Mouse (Mus musculus): ENCODE data around the gene Tvp23b.
A peak's percentile ranks its signal among the peaks of the same experiment; 100 is the strongest.

Tvp23b gene

GRCm38 (mm10) chr11:62945514-62945913 is 66.3 kb downstream of the Tvp23b start:
- peak; percentile 28 to 38 for DNase-seq

- no peak for DNase-seq
These were observed 70.3 kb downstream of the Tvp23b start for GRCm38 (mm10) chr11:62949548-62949947.

- DNase-seq = no peak
These were observed 71.8 kb downstream of the Tvp23b start, which contains the start of gene Cdrt4 for GRCm38 (mm10) chr11:62951012-62951411. Gene Cdrt4 (plus strand): TSS chr11:62951193.

- DNase-seq = peak; percentile 77 to 84
These were observed 75.5 kb downstream of the Tvp23b start for GRCm38 (mm10) chr11:62954766-62955165.

GRCm38 (mm10) chr11:62955186-62955585 is 75.9 kb downstream of the Tvp23b start:
- DNase-seq = no peak

GRCm38 (mm10) chr11:62955776-62956175 is 76.5 kb downstream of the Tvp23b start:
- no peak for DNase-seq

GRCm38 (mm10) chr11:62957626-62958180 is 78.4 kb downstream of the Tvp23b start:
- no peak for DNase-seq

- DNase-seq = no peak
These were observed 84.0 kb downstream of the Tvp23b start for GRCm38 (mm10) chr11:62963292-62963691.

- DNase-seq = no peak
These were observed 87.1 kb downstream of the Tvp23b start for GRCm38 (mm10) chr11:62966424-62966764.

All from lung, adult 18-20 months (tissue).